Mouse (Mus musculus) central nervous system, embryonic 18 days (tissue): ENCODE measurements around the gene Prkra. TPM values are rescaled to one million over a fixed set of nuclear protein-coding genes. Genes with fewer than 3 reads are reported as not detected.

Source experiments
- polyA plus RNA-seq: library from polyadenylated mRNA; depleted of rRNA; stranded (reverse); fragments of >200 nt; gene quantifications from 2 replicates; pipeline ENCODE4 v1.2.3, GENCODE M21; 2012; rRNA removed

The Prkra gene
- 102 and 107 TPM in 2 replicates for polyA plus RNA-seq

GRCm38 (mm10) chr2:76647883-76648570 lies at the start of gene Prkra, which contains the start of gene Pjvk:
Gene Prkra, minus strand, starts transcription at chr2:76648015.
Gene Pjvk, plus strand, starts transcription at chr2:76648476.

GRCm38 (mm10) chr2:76674725-76675427 lies 27.1 kb upstream of the Prkra start, which contains the start of gene Plekha3:
Gene Plekha3, plus strand, starts transcription at chr2:76675281.

GRCm38 (mm10) chr2:76672966-76673392 lies 25.2 kb upstream of the Prkra start, which contains the start of gene Fkbp7:
Gene Fkbp7, minus strand, starts transcription at chr2:76673116.

Other genes with a start within 250 kb of the Prkra start
- gene Osbpl6, start 241.5 kb downstream of the Prkra start, polyA plus RNA-seq = 20.1 and 20.4 TPM in 2 replicates
- 0.32 and 0.74 TPM in 2 replicates for gene Pjvk, start 461 bp upstream of the Prkra start, polyA plus RNA-seq
- 9.6 and 14.9 TPM in 2 replicates for gene Fkbp7, start 25.1 kb upstream of the Prkra start, polyA plus RNA-seq
- gene Plekha3, start 27.3 kb upstream of the Prkra start, polyA plus RNA-seq = 18.9 and 19.7 TPM in 2 replicates